Mouse (Mus musculus): ENCODE results near the gene Olfr364-ps1. TPM values are rescaled to one million over a fixed set of nuclear protein-coding genes. Genes with fewer than 3 reads are reported as not detected.

Gene Olfr364-ps1
- polyA plus RNA-seq (2015; fragmentation: Nextera tagmentation; extraction: Ambion mirVana), result not detected in 2 replicates

- Histone ChIP-seq H3K27ac (ENCODE audit: low read length) (no peak within 1 kb of the TSS), H3K4me3 (ENCODE audit: low read depth, low read length) (no peak within 1 kb of the TSS), H3K9me3 (replicated peaks; ENCODE audit: control insufficient read depth, low read length, poor library complexity, severe bottlenecking) (peaks cover 12% of the 10 kb centered on the region), H3K9ac (ENCODE audit: low read depth, low read length) (no peak within 1 kb of the TSS), H3K4me2 (ENCODE audit: low read length) (no peak within 1 kb of the TSS), H3K4me1 (ENCODE audit: control insufficient read depth, insufficient read depth, low read length) (no peaks in the 10 kb centered on the region), H3K36me3 (ENCODE audit: control insufficient read depth, insufficient read depth, low read length) (no peaks in the 10 kb centered on the region), H3K27me3 (ENCODE audit: control insufficient read depth, insufficient read depth, low read depth, low read length) (no peaks in the 10 kb centered on the region)
- WGBS, result 91% methylated on average over 3 of the region's 3 CpGs
- no peak for ATAC-seq
Measured at GRCm38 (mm10) chr2:37139022-37139421, at the start of gene Olfr364-ps1. Olfr364-ps1 (plus strand) TSS chr2:37139322.

GRCm38 (mm10) chr2:37117810-37118209, 21.3 kb upstream of the Olfr364-ps1 start, which contains the start of gene Olfr362:
Olfr362 (minus strand) TSS chr2:37117910.
- Histone ChIP-seq H3K27me3 (ENCODE audit: control insufficient read depth, insufficient read depth, low read depth, low read length) (no peaks in the 10 kb centered on the region), H3K4me1 (ENCODE audit: control insufficient read depth, insufficient read depth, low read length) (no peaks in the 10 kb centered on the region), H3K9ac (ENCODE audit: low read depth, low read length) (no peak within 1 kb of the TSS), H3K36me3 (ENCODE audit: control insufficient read depth, insufficient read depth, low read length) (no peaks in the 10 kb centered on the region), H3K4me3 (ENCODE audit: low read depth, low read length) (no peak within 1 kb of the TSS), H3K27ac (ENCODE audit: low read length) (no peak within 1 kb of the TSS), H3K9me3 (replicated peaks; ENCODE audit: control insufficient read depth, low read length, poor library complexity, severe bottlenecking) (peaks cover 11% of the 10 kb centered on the region; the same call in 1 of the 2 replicates), H3K4me2 (ENCODE audit: low read length) (no peak within 1 kb of the TSS)
- 93% methylated on average over 1 of the region's 1 CpGs for WGBS
- ATAC-seq, result no peak

GRCm38 (mm10) chr2:37187898-37188297, 48.8 kb downstream of the Olfr364-ps1 start, which contains the start of gene Olfr365:
Olfr365 (plus strand) TSS chr2:37188198.
- H3K27ac ChIP-seq (ENCODE audit: low read length), result no peak within 1 kb of the TSS
- no peak within 1 kb of the TSS for H3K9ac ChIP-seq (ENCODE audit: low read depth, low read length)
- ATAC-seq, result no peak
- H3K27me3 ChIP-seq (ENCODE audit: control insufficient read depth, insufficient read depth, low read depth, low read length), result no peaks in the 10 kb centered on the region
- no peak within 1 kb of the TSS for H3K4me3 ChIP-seq (ENCODE audit: low read depth, low read length)
- H3K9me3 ChIP-seq (replicated peaks; ENCODE audit: control insufficient read depth, low read length, poor library complexity, severe bottlenecking), result 0 out of 2 replicates have a peak, but pooled peaks cover 4% of the 10 kb centered on the region
- no peaks in the 10 kb centered on the region for H3K4me1 ChIP-seq (ENCODE audit: control insufficient read depth, insufficient read depth, low read length)
- no peaks in the 10 kb centered on the region for H3K36me3 ChIP-seq (ENCODE audit: control insufficient read depth, insufficient read depth, low read length)
- 79% methylated on average over 3 of the region's 3 CpGs for WGBS
- H3K4me2 ChIP-seq (ENCODE audit: low read length), result no peak within 1 kb of the TSS

Other genes starting within 250 kb of the Olfr364-ps1 start
- gene Olfr353, start 246.4 kb upstream of the Olfr364-ps1 start, polyA plus RNA-seq (2015; fragmentation: Nextera tagmentation; extraction: Ambion mirVana), result not detected in 2 replicates
- not detected in 2 replicates for gene Olfr354, start 233.6 kb upstream of the Olfr364-ps1 start, polyA plus RNA-seq (2015; fragmentation: Nextera tagmentation; extraction: Ambion mirVana)
- not detected in 2 replicates for gene Olfr355, start 210.4 kb upstream of the Olfr364-ps1 start, polyA plus RNA-seq (2015; fragmentation: Nextera tagmentation; extraction: Ambion mirVana)
- not detected in 2 replicates for gene Olfr356, start 202.2 kb upstream of the Olfr364-ps1 start, polyA plus RNA-seq (2015; fragmentation: Nextera tagmentation; extraction: Ambion mirVana)
- gene Olfr357, start 145.5 kb upstream of the Olfr364-ps1 start, polyA plus RNA-seq (2015; fragmentation: Nextera tagmentation; extraction: Ambion mirVana), result not detected in 2 replicates
- not detected in 2 replicates for gene Olfr358, start 130.0 kb upstream of the Olfr364-ps1 start, polyA plus RNA-seq (2015; fragmentation: Nextera tagmentation; extraction: Ambion mirVana)
- gene Olfr360, start 73.6 kb upstream of the Olfr364-ps1 start, polyA plus RNA-seq (2015; fragmentation: Nextera tagmentation; extraction: Ambion mirVana), result not detected in 2 replicates
- gene Olfr361, start 50.0 kb upstream of the Olfr364-ps1 start, polyA plus RNA-seq (2015; fragmentation: Nextera tagmentation; extraction: Ambion mirVana), result not detected in 2 replicates
- not detected in 2 replicates for gene Olfr362, start 21.4 kb upstream of the Olfr364-ps1 start, polyA plus RNA-seq (2015; fragmentation: Nextera tagmentation; extraction: Ambion mirVana)
- gene Olfr365, start 48.9 kb downstream of the Olfr364-ps1 start, polyA plus RNA-seq (2015; fragmentation: Nextera tagmentation; extraction: Ambion mirVana), result not detected in 2 replicates
- gene Olfr366, start 72.3 kb downstream of the Olfr364-ps1 start, polyA plus RNA-seq (2015; fragmentation: Nextera tagmentation; extraction: Ambion mirVana), result not detected in 2 replicates
- not detected in 2 replicates for gene Olfr368, start 187.2 kb downstream of the Olfr364-ps1 start, polyA plus RNA-seq (2015; fragmentation: Nextera tagmentation; extraction: Ambion mirVana)
- 50.2 and 57.0 TPM in 2 replicates for gene Pdcl, start 220.0 kb downstream of the Olfr364-ps1 start, polyA plus RNA-seq (2015; fragmentation: Nextera tagmentation; extraction: Ambion mirVana)

Data from midbrain, embryonic 16.5 days (tissue).